Mouse (Mus musculus) spleen, adult 18-20 months (tissue): ENCODE measurements around the gene Lrrc8d.

Experiments used
- DNase-seq, 2 experiments: peaks; one replicate each; pipeline ENCODE4 v3.0.0; 2022; ENCODE audit warnings: mixed read lengths in 2 of 2

The Lrrc8d gene

DNA sequence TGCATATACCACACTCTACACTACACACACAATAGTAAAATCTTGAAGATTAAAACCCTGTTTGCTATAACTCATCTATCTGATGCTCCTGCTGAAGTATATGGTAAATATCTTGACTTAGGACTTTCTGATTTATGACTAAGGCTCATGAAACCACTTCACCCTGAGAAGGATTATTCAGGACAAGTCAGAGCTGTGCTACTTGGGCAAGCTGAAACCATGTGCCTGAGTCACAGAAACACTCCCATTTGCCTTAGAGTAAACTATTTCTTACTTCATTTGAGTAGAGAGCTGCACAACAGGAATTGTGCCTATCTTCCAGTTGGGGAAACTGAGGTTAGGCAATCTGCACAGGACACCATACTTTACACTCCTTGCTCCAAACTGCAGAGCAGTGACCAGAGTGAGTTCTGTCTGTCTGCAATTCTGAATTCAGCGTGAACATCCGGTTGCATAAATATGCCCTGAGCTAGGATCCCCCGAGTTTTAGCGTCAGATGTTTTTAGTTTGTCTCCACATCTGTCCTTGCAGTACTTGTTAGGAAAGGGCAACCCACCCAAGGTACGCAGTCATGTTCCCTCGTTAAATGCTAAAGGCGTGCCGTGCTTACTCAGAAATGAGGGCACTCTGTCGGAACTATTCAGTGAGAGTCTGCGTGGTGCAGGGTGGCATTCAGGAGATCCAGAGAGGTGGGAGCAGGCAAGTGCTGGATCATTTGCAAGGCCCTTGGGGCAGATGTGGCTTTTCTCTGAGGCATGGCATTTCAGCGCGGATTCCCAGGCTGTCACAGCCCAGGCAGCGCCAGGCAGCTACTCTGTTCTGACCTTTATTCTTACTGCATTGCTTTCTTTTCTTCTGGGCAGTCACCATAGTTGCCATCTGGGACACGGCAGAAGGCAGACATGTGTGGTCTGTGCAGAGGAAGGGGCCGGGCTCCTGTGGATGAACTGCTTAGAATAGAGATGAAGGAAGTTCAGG is 123.0 kb downstream of the Lrrc8d start:
- no peak for DNase-seq

DNA sequence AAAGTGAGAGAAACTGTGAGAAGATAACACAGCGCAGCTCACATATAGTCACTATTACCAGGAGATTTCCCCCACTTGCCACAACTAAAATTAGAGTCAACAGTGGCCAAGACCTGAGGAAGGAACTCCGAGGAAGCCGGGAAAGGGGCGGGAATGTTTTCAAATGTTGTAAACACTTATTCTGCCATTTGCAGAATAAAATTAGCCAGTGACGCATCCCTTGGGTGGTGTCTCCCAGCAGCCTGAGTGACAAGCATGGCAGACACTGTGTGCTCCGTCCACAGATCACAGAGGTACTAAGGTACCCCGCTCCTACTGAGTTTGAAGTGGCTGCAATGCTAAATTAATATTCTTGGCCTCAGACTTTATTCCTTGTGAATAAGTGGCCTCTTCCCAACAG is 124.5 kb downstream of the Lrrc8d start:
- no peak for DNase-seq

DNA sequence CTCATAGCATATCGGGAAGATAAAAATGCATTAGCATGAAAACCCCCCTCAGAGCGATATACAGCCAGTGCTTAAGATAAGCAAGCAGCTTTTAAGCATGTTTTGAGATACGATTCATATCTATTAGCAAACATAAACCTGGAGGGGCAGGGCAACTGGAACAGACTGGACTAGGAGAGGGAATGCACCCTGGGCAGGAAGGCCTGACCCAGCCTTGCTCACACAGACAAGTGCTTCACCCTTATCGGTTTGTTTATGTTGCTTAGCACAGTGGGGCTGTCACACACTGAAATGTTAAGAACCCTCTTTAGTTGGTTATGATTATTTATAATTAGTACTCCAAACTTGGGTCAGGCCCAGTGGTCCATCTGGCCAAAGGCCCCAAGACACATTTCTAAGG is 125.1 kb downstream of the Lrrc8d start:
- DNase-seq: no peak

DNA sequence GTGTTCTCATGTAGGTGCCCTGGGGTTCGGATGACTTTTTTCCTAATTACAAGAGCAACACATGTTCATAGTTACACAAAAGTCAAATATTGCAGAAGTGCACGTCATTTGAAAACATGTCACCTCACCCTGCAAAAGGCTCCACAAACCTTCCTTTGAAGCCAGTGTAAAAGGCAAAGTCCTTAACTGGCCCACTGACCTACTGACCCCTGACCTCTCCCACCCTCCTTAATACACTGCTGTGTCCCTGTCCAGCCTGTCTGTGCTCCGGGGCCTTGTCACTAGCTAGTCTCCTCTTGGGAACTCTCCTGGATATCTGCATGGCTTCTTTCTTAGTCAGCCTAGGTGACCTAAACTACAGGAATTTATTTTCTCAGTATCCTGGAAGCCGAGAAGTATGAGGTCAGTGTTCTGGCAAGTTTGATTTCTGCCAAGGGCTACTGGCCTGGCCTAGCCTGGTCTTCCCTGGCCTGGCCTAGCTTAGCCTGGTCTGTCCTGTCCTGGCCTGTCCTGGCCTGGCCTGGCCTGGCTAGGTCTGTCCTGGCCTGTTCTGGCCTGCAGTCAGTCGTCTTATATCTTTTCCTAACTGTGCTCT is 127.2 kb downstream of the Lrrc8d start:
- DNase-seq: no peak

DNA sequence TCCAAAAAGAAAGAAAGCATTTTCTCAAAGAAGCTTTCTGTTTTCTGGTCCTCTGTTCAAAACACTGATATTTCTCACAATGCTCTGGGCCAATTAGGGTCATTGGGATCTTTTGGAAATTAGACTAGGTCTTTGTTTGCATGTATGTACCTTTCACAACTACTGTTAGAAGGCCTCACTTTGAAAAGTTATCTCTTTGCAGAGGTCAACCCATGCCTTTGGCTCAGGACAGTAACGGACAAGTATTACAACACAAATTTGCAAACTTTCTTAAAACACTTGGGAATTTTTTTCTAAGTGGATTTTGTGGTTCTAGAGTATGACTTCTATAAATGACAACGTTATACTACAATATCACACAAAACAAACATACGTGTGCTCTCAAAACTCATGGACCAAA is 128.3 kb downstream of the Lrrc8d start:
- DNase-seq: no peak

DNA sequence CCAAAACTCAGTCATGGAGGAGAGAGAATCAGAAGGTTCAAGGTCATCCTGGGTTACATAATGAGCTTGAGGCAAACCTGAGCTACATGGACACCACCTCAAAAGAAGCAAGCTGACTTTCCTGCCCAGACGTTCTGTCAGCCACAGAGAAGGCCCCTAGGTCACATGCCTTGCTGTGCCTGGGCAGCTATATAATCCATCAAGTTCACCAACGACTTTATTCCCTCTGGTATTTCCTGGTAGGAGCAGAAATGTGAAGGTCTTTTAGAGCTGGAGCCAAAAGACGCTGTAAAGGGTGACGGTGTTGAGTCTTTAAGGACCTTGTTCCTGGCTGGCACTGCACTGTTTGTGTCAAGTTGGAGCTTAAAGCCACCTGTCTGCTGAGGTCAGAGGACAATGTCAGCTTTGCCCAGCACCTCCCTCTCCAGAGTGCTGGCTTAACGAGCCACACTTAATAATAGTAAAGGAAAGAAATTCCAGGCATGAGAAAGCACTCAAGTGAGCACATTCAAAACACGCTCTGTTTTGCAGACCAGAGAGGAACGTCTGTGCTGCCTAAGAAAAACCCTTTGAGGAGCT is 129.3 kb downstream of the Lrrc8d start:
- DNase-seq: no peak

DNA sequence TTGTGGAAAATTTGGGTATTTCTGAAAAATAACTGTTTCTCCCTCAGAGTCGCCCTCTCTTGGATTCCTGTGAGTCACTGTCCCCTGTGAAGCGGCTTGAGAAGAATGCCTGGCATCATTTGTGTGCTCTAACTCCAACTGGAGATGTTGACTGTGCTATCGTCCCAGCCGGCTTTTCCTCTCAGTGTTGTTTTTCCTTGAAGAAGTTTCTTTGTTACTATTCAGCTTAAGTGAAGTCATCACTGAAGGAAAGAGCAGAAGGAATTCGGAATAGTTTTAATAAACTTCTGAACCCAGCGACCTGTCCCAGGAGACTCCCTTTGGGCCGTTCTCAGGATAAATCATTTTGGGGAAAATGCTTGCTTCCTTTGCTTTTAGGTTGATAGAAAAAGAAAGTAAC is 132.4 kb downstream of the Lrrc8d start:
- DNase-seq: no peak

DNA sequence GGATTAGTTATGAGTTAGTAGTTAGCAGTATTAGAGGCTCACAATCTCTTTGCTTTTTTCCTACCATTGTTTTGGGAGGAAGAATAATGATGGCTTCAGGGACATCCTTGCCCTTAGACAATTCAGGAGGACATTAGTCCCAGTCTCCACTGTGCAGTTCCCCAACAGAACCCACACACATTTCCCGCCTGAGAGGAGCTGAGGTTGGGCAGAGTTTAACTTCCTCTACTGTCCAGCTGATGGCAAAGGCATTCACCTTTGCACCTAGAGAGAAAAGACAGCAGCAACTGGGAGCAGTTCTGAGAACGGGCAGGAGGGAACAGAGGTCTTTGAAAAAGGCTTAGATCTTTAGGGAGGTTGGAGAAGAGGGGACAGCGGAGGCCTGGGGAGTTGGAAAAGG is 134.2 kb downstream of the Lrrc8d start:
- DNase-seq: no peak

DNA sequence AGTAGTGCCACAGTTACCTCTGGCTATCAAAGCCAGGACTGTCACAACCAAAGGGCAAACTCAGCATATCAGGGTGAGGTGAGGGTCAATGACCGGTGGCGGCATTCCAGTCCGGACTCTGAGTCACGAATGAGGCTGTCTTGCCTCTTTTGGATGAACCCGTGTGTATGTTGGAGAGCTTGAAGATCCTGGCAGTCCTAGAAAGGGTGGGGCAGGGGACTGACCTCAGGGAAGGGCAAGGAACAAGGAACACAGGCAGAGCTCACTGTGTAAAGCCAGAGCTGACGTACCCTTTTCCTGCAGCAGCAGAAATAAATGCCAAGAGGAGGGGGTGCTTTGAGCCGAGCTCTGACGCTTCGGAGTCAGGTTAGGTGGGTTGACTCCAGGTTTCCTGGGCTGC is 136.2 kb downstream of the Lrrc8d start:
- DNase-seq: no peak

DNA sequence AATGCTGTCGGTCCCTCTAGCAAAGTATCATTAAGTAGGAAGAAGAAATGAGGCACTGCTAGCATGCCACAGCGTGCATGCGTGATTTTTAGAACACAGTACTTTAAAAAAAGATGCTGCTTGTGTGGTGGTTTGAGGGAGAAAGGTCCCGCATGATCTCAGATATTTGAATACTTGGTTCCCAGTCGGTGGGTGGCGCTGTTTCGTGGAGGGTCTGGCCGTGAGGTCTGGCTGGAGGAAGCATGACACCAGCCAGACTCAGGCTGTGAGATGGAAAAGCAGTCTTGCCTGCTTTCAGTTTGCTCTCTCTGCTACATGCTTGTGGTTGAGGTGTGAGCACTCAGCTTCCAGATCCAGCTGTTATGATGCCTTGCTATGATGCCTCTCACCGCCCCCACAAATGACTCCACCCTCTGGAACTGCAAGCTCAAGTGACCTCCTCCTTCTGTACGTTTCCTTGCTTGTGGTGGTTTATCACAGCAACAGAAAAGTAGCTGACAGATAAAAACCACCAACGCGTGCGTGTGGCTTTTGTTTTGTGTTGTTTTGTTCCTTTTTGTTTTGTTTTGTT is 140.1 kb downstream of the Lrrc8d start:
- no peak for DNase-seq

DNA sequence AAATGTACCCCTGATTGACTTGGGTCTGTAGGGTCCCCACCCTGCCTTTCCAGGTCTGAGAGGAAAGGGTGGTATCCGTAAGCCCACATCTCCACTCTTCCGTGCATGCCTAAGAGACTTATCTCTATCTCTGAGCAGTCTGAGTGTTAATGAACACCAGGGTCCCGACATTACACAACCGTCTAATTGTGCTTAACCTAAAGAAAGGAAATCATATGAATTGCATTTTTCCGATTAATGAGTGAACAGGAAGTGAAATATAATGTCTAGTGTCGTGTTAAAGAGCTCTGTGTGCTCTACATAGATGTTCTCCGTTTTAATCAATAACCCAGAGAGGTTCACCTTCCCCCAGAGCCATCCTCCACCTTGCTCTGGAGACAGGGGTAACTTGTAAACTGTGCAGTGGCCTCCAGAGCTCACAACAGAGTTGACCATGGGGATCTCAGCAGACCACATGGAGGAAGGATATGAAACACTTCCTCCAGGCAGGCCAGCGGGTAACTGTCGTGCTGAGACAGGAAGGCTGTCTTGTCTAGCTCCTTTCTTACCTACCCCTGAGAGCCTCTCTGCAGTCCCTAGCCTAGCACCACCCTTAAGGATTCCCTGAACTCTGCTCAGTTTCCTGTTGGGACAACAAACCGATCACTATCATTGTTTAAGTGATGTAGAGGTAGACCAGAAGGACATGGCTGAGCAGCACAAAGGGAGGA is 144.4 kb downstream of the Lrrc8d start:
- no peak for DNase-seq

DNA sequence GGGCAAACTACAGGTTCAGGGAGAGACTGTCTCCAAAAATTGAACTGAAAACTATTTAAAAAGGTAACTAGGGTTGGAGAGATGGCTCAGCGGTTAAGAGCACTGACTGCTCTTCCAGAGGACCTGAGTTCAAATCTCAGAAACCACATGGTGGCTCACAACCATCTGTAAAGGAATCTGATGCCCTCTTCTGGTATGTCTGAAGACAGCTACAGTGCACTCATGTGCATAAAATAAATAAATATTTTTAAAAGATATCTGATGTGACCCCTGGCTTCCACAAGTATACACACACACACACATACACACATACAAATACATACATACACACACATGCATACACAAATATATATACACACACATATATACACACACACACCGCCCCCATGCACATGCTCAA is 145.3 kb downstream of the Lrrc8d start:
- DNase-seq: no peak

DNA sequence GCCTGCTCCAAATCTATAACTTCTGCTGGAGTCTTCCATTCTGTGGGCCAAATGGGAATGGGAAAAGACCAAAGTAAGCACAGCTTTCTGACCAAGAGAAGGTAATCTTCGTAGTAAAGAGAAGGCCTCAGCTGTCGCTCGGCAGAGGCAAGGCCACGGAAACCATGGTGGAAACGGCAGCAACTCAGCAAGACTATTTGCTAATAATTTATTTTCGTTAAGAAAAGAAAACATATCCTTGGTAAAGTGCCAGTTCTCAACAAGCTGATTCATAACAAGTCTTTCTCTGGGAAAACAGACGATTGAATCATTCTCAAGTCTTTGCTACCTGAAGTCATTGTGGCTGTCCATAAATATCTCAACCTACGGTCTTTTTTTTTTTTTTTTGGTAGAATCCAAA is 148.0 kb downstream of the Lrrc8d start:
- DNase-seq: no peak

DNA sequence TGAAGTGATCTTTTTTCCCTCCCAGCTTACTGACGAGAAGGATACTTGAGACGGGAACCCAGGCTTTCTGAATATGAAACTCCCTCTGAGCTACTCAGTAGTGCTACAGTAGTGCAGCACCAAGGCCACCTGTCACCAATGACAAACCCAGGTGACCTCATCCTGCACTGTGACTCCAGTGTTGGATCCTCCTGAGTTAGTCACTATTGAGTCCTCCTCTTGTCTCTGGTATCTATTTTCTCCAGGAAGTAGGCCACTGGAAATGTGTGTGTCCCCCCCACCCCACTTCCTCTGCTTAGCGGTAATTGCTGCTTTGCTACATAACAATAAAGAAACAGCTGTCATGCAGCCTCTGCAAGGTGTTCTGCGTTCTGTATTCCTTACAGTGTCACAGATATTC is 149.5 kb downstream of the Lrrc8d start:
- no peak for DNase-seq

DNA sequence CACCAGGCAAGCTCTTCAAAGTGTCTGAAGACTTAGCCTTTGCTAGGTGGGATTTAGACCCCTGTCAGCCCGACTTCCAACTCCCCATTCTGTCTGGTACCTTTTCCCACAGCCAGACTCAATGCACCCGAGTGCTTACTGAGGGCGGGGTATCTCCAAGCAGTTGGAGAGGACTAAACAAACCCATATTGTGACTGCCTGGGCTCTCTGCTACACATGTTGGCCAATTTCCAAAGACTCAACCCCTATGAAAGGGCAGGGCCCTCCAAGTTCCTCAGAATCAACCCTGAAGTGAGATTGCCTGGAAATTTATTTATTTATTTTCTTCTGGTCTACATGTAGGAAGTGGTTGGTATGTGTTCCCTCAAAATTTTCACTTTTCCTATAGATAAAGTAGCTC is 149.9 kb downstream of the Lrrc8d start:
- DNase-seq: no peak

DNA sequence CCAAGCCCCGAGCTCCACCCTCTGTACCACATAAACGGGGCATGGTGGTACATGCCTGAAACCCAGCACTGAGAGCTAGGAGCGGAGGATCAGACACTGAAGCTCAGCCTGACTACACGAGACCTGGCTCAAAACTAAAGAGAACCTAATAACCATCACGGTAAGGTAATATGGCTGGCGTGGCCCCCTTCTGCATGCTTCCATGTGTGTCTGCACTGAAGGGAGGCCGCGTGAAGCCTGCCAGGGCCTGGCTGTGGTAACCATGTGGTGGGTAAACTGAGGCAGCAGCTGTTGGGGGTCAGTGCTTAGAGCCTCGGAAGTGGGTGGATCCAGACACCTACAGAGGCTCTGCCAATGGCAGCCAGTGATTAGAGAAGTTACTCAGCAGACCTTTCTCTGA is 153.5 kb downstream of the Lrrc8d start:
- DNase-seq: no peak

DNA sequence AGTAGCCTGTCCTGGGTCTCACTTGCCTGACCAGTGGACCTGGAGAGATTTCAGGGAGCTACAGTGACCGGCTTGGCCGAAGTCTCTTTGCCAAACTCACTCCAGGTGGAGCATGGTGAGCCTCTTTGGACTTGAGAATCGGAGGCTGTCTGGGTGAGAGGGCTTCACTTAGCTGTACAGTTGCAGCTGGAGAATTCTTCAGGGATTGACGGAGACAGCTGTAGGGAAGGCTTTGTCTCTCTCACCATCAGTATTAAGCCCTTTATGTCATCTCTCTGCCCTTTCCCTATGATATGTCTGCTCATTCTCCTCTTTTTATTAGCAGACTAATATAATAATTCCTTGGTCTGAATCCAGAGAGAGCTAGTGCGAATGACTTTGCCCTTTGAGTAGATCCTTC is 157.7 kb downstream of the Lrrc8d start:
- DNase-seq: no peak

DNA sequence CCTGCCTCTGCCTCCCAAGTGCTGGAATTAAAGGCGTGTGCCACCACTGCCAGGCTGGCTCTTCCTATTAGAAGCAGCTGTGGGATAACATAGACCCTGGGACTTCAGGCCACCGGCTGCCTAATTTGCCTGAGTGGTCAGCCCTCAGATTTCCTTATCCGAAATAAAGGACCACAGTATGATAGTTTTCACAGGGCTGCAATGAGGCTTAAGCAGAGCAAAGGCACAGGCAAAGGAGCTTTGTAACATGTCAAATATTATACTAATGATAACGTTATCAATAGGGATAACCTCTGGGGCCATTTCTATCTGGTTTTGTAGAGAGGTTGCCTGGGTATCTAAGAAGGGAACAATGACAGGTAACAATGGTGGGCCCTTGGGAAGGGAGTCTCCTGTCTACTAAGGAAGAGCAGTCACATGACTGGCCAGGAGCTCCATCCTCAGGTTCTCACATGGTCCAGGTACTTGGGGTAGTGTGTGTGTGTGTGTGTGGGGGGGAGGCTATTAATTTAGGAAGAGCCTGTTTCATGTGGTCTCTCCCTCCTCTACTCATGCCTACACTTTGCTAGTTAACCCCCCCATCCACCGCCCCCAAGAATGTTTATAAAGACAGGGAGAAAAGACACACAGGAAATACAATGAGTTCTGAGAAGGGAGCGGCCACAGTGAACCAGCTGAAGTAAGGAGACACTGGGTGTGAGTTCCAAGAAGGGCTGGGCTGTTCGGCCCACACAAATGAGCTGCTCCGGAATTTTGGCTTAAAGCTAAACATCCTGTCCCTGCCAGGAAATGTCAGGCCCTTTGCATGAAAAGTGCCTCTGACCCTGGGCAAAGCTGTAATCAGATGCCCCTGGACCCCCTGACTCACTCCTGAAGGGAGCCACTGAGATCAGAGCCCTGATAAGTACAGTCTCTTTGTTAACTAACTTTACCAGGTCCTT is 159.3 kb downstream of the Lrrc8d start:
- no peak for DNase-seq

DNA sequence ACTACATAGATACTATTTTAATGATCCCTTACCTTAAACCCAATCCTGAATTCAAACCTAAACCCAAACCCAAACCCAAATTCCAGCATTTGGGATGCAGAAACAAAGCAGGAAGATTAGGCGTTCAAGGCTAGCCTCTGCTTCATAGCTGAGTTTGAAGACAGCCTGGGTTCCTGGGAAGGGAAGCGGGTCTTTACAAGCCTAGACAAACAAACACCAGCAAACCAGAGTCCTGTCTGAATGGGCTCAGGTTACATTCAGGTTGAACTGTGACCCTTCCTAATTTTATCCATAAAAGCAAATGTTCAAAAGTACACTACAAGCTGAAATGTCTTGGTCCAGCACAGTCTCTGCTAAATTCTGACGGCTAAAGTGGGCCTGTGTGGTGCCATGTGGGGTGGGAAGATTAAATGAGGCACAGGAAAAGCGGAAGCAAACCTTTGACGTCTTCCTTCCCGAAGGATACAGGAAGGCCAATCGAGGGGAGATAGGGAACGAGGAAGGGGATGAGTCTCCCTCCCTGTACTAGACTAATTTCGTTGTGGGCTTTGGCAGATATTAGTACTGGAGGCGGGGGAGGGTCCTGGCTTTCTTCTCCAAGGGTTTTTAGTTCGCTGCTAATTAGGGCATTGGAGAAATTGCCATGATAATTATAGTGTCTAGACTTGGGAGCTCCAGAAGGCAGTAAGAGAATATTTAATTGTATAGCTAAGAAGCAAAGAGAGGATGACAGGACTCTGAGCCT is 160.1 kb downstream of the Lrrc8d start:
- DNase-seq: no peak

DNA sequence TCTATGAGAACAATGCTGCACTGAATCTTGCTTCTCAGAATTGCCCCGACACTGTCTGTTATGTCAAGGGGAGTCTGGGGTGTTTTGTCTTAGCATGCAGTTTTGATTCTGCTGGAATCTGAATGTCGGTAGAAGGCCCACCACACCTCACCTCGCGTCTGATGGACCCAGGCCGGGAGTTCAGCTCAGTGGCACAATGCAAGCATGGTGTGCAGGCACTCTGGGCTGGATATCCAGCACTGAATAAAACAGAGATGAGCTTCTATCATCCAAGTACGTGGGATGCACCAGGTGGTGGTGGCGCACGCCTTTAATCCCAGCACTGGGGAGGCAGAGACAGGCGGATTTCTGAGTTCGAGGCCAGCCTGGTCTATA is 160.7 kb downstream of the Lrrc8d start:
- DNase-seq: no peak

DNA sequence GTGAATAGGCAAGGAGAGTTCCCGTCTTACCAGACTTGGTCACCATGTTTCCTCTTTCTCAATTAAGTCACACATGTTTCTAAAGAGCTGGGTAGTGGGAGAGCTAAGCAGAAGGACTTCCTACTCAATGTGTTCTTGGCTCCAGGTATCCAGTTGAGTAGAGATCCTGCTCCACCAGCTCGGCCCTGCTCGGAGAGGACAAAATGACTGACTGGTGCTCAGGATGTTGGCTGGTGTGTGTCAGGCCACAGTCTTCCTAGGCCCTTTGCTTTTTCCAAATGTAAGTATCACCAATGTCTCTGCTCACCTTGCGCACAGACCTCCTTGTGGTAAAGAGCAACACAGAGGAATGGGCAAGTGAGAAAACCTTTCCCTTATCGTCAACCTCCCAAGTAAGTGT is 161.8 kb downstream of the Lrrc8d start:
- DNase-seq: no peak
